Mouse (Mus musculus) adrenal gland, postnatal 14 days (tissue): ENCODE data around the gene Gfod1. TPM values are rescaled to one million over a fixed set of nuclear protein-coding genes. Genes with fewer than 3 reads are reported as not detected.

Source experiments
- DNase-seq: peaks from one replicate; pipeline ENCODE4 v3.0.0; 2021; ENCODE audit warnings: mixed read lengths
- long read RNA-seq, 2 experiments: library from polyadenylated mRNA; stranded (forward); transcript quantifications; one replicate each; pipeline ENCODE4 v2.0.0; 2021
- total RNA-seq: library from RNA; stranded (reverse); gene quantifications from 2 replicates; pipeline ENCODE4 v1.2.3, GENCODE M21; 2021

Gene Gfod1
- 10.5 and 11.0 TPM in 2 replicates for total RNA-seq
- long read RNA-seq, experiment 1, partial matches to known transcripts, result 0 of 1 reads
- long read RNA-seq, experiment 1, other reads (novel, unspliced or antisense), result 1 of 1 reads
- long read RNA-seq, experiment 2, full-length matches to known transcripts, result 2 of 2 reads
- long read RNA-seq, experiment 2, partial matches to known transcripts, result 0 of 2 reads
- long read RNA-seq, experiment 2, other reads (novel, unspliced or antisense), result 0 of 2 reads

- peak; percentile 99 for DNase-seq
Observed at GRCm38 (mm10) chr13:43304018-43304431, at the start of gene Gfod1. Gene Gfod1 (minus strand): TSS chr13:43304172.

DNA sequence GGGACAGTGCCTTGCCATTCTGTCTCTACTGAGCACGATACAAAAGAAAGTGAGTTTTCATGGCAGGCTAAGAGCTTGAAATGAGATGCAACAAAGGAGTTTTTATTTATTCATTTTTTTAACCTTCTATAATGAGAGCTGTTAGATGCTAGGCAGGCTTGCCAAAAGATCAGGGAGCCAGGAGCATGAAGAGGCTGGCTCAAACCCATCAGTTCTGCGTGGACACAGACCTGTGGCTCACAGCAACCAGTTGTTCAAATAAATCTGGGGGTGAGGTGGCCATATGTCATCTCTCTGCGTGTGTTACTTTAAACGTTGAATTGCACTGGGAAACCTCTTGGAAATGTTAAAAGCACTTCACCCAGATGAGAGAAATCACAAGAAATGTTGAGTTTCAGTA is 49.4 kb upstream of the Gfod1 start:
- DNase-seq, result no peak

DNA sequence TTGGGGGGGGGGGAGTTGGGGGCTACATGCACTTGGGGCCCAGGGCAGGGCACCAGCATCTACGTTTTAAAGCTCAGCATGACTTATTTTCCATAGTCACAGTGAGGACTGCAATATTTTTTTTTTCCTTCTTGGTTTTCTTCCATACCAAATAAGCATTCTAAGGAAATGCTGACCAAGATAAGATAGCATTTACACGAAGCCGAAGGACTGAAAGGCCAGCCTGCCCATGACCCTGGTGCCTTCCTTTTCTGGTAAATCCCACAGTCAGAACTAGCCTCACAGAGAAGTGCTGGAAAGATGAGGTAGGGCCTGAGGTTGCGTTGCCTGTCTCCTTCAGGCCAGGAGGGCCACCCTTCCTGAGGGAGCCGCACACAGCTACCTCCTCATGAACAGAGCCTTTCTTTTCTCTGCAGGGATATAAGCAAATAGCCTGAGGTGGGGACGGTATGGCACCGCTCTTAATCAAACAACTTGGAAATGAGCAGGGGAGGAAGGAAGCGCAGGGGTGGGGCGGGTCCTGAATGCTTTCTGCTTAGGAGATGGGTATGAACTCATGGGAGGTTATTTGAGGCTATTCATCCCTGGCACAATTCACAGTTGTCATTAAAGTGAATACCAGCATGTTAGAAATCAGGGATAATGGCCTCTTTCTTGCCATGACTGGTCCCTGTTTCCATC is 46.7 kb upstream of the Gfod1 start:
- DNase-seq, result no peak

GRCm38 (mm10) chr13:43349376-43349775 is 45.4 kb upstream of the Gfod1 start:
- no peak for DNase-seq

GRCm38 (mm10) chr13:43346825-43347224 is 42.9 kb upstream of the Gfod1 start:
- no peak for DNase-seq

DNA sequence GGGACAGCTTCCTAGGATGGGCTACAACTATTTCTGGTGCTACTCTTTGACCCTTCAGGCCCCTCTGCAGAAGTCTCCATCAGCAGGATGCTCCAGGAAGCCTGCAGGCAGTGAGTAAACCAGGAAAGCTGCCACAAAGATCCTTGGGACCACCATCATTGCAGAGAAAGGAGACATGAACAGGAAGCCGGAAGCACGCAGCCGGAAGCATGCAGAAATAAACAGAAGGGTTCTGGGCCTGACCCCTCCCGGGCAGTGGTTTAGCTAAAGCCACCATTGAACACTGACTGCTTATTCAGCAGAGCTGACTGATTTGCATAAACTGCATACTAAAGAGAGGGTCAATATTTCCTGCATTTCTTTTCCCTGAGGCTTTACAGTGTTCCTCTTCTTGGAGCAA is 34.7 kb upstream of the Gfod1 start:
- peak; percentile 17 for DNase-seq

- no peak for DNase-seq
Observed at GRCm38 (mm10) chr13:43338001-43338400, 34.0 kb upstream of the Gfod1 start.

- DNase-seq, result no peak
Observed at GRCm38 (mm10) chr13:43336425-43337221, 32.7 kb upstream of the Gfod1 start.

- DNase-seq, result peak; percentile 52
Observed at GRCm38 (mm10) chr13:43332591-43332990, 28.6 kb upstream of the Gfod1 start.

GRCm38 (mm10) chr13:43331721-43332444 is 27.9 kb upstream of the Gfod1 start:
- DNase-seq, result no peak

- DNase-seq, result no peak
Observed at GRCm38 (mm10) chr13:43325427-43325826, 21.5 kb upstream of the Gfod1 start.

GRCm38 (mm10) chr13:43321492-43321891 is 17.5 kb upstream of the Gfod1 start:
- DNase-seq, result no peak

DNA sequence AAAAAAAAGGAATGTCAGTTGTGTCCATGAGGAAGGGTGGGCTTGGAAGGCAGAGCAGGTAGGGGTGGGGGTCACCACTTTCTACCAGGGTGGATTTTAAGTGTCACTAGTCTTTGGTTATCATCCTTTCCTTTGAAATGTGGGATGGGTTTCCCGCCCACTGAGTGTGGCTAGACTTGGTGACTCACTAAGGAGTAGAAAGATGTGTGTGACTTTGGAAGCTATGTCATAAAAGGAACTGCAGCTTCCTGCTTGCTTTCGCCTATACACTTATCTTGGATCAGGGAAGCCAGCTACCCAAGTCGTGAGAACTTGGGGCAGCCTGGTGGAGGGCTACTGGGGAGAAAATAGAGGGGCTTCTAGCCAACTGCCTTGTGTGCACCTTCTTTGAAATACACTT is 15.4 kb upstream of the Gfod1 start:
- no peak for DNase-seq

- no peak for DNase-seq
Observed at GRCm38 (mm10) chr13:43317411-43317810, 13.4 kb upstream of the Gfod1 start.

GRCm38 (mm10) chr13:43305181-43305924 is 1.4 kb upstream of the Gfod1 start:
- no peak for DNase-seq

- DNase-seq, result peak; percentile 63
Observed at GRCm38 (mm10) chr13:43304700-43305099, 728 bp upstream of the Gfod1 start.

- peak; percentile 67 for DNase-seq
Observed at GRCm38 (mm10) chr13:43303161-43303965, 609 bp downstream of the Gfod1 start.

DNA sequence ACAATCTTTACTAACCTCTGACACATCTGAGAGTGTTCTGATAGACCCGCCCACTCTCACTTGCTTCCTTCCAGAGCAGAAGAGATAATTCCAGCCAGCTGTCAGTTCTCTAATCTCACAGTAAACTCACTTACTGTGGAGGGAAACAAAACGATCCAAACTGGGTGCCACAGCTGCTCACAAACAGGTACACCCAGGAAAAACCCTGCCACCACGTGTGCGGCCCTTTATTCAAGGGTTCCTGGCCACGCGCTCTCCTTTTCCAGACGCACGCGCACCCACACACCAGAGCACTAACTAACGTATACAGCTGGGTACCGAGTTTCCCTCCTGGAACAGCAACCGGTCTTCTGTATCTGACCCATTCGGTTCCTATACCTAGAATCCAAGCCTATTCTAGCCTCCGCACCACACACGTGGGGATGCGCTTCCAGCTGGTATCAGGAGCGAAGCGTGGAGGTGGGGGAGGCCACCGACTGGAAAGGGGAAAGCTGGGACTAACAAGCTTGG is 1.3 kb downstream of the Gfod1 start:
- DNase-seq, result no peak

GRCm38 (mm10) chr13:43302239-43302638 is 1.7 kb downstream of the Gfod1 start:
- no peak for DNase-seq

DNA sequence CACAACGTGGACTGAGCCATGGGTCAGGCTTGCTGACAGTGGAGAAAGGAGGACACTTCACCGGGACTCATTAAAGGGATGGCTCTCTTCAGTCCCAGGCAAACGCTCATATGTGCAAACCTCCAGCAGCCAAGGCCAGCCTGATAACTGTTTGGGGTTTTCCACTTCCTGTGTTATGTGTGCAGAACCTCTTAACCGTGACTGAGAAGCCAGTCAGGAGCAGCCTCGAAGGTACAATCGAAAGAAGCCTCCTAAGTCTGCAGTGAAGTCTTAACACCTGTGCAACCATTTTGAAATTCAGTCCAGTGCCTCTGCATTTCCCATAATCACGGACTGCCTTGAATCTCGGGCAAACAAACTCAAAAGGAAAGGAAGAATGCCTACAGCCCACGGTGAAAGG is 3.1 kb downstream of the Gfod1 start:
- no peak for DNase-seq

GRCm38 (mm10) chr13:43300366-43300765 is 3.6 kb downstream of the Gfod1 start:
- no peak for DNase-seq
